Comparison of ENCODE assay signal across 10 mouse cellular contexts in the genomic region with DNA sequence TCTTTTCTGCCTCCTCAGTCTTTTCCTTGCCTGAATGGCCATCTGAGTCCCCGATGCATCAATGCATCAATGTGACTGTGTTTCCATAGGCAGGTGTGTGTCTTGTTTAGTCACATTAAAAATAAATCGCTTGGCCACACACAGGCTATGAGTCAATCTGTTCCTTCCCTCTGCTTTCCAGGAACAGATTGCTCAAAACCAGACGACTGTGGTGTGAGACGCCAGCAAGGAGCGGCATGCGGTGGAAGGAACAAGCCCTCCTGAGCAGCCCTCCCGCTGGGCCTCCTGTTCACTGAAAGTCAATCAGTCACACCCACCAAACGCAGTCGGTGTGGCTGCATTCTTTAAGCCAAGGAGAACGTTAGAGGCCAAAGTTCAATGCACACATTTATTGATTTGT. TPM values are rescaled to one million over a fixed set of nuclear protein-coding genes. Genes with fewer than 3 reads are reported as not detected.
DNase-seq lines count a peak whose midpoint lies in the region; ATAC-seq and TF ChIP-seq lines count a peak whose summit lies in the region.
"Had no signal": no experiment of that assay in that cellular context is flagged by ENCODE, and none has a peak within 500 bp of the region (broad histone marks: within the 10 kb centered on the region; RNA-seq: fewer than 3 reads in every experiment).

No protein-coding gene starts in this region.

- H3K4me3 ChIP-seq in forebrain, embryonic 15.5 days: no peak overlapping the region
- H3K4me3 ChIP-seq in forebrain, embryonic 10.5 days: no peak overlapping the region
- no peak overlapping the region for H3K4me3 ChIP-seq in ES-E14 (ENCODE audit: insufficient read depth in 1 of 2, low read depth in 1 of 2, low read length in 2 of 2, poor library complexity in 1 of 2, severe bottlenecking in 1 of 2)
- no peak overlapping the region for H3K4me3 ChIP-seq in embryonic facial prominence, embryonic 11.5 days (ENCODE audit: low read depth, low read length)
- no peak overlapping the region for H3K4me3 ChIP-seq in heart, embryonic 11.5 days (ENCODE audit: low read depth, low read length)
- H3K4me3 ChIP-seq: embryonic facial prominence, embryonic 12.5 days; myocyte had no signal

- 12% methylated on average over 10 of the region's 10 CpGs for WGBS in forebrain, embryonic 15.5 days
- WGBS in forebrain, embryonic 10.5 days: 15% methylated on average over 10 of the region's 10 CpGs
- 21% methylated on average over 10 of the region's 10 CpGs for WGBS in embryonic facial prominence, embryonic 11.5 days
- WGBS in heart, embryonic 11.5 days (ENCODE audit: insufficient replicate concordance): 17% methylated on average over 10 of the region's 10 CpGs

- peaks cover 10% of the 10 kb centered on the region for H3K4me1 ChIP-seq in forebrain, embryonic 15.5 days
- peaks cover 22% of the 10 kb centered on the region for H3K4me1 ChIP-seq in forebrain, embryonic 10.5 days
- peaks cover 11 to 21% of the 10 kb centered on the region in 2 experiments for H3K4me1 ChIP-seq in ES-E14 (ENCODE audit: control insufficient read depth in 2 of 2, insufficient read depth in 2 of 2, low read length in 2 of 2, poor library complexity in 1 of 2)
- no peaks in the 10 kb centered on the region for H3K4me1 ChIP-seq in embryonic facial prominence, embryonic 11.5 days (ENCODE audit: control insufficient read depth, insufficient read depth, low read length)
- no peaks in the 10 kb centered on the region for H3K4me1 ChIP-seq in heart, embryonic 11.5 days (ENCODE audit: control insufficient read depth, insufficient read depth, low read length)
- H3K4me1 ChIP-seq: embryonic facial prominence, embryonic 12.5 days had no signal

- no peak for DNase-seq in forebrain, embryonic 10.5 days (ENCODE audit: extremely low spot score, low spot score)
- DNase-seq in ES-E14 (ENCODE audit: low read depth, low spot score): peak; percentile 74
- peak; percentile 8 for DNase-seq in embryonic facial prominence, embryonic 11.5 days (ENCODE audit: low spot score)
- peak; percentile 93 for DNase-seq in left cerebral cortex, postnatal 4 days
- no peak for DNase-seq in heart, postnatal 25 days (ENCODE audit: low spot score)
- DNase-seq in ovary, adult 18-20 months (ENCODE audit: low spot score): no peak

- 0 out of 2 replicates have a peak, but pooled peaks have one; percentile 41 for ATAC-seq in forebrain, embryonic 15.5 days (replicated peaks)
- ATAC-seq in embryonic facial prominence, embryonic 11.5 days (replicated peaks; ENCODE audit: insufficient number of reproducible peaks, low FRiP score, low TSS enrichment, low read depth): no peak
- no peak for ATAC-seq in heart, embryonic 11.5 days (replicated peaks; ENCODE audit: insufficient number of reproducible peaks, low FRiP score, low TSS enrichment)

- H3K9me3 ChIP-seq in forebrain, embryonic 15.5 days: no peaks in the 10 kb centered on the region
- no peaks in the 10 kb centered on the region for H3K9me3 ChIP-seq in forebrain, embryonic 10.5 days
- H3K9me3 ChIP-seq in ES-E14 (ENCODE audit: control insufficient read depth, insufficient read depth, low read depth, low read length): no peaks in the 10 kb centered on the region
- no peaks in the 10 kb centered on the region for H3K9me3 ChIP-seq in embryonic facial prominence, embryonic 11.5 days (replicated peaks; ENCODE audit: control insufficient read depth, low read length)
- H3K9me3 ChIP-seq in heart, embryonic 11.5 days (replicated peaks; ENCODE audit: control insufficient read depth, low read length): no peaks in the 10 kb centered on the region
- H3K9me3 ChIP-seq: embryonic facial prominence, embryonic 12.5 days had no signal

- H3K9ac ChIP-seq in forebrain, embryonic 15.5 days (replicated peaks): no peak overlapping the region
- no peak overlapping the region for H3K9ac ChIP-seq in ES-E14 (ENCODE audit: insufficient read depth, low read depth, low read length, poor library complexity, severe bottlenecking)
- H3K9ac ChIP-seq in embryonic facial prominence, embryonic 11.5 days (replicated peaks; ENCODE audit: low read length): no peak overlapping the region
- no peak overlapping the region for H3K9ac ChIP-seq in heart, embryonic 11.5 days (ENCODE audit: low read depth, low read length)
- H3K9ac ChIP-seq: embryonic facial prominence, embryonic 12.5 days had no signal

- intact Hi-C loops in left cerebral cortex, postnatal 4 days (cut with DNase I): no loop called here
- intact Hi-C loops in heart, postnatal 25 days (cut with DNase I): no loop called here

- peak overlapping the region; percentile 43 for H3K27ac ChIP-seq in forebrain, embryonic 15.5 days (replicated peaks)
- no peak overlapping the region for H3K27ac ChIP-seq in forebrain, embryonic 10.5 days
- peak overlapping the region; percentile 72; the same call in 1 of the 2 replicates for H3K27ac ChIP-seq in ES-E14 (ENCODE audit: insufficient read depth, low read depth, low read length, poor library complexity, severe bottlenecking)
- no peak overlapping the region for H3K27ac ChIP-seq in embryonic facial prominence, embryonic 11.5 days (replicated peaks; ENCODE audit: low read depth, low read length)
- no peak overlapping the region for H3K27ac ChIP-seq in heart, embryonic 11.5 days (ENCODE audit: low read depth, low read length)
- H3K27ac ChIP-seq: embryonic facial prominence, embryonic 12.5 days had no signal

- no peak overlapping the region for H3K4me2 ChIP-seq in forebrain, embryonic 15.5 days (replicated peaks)
- no peak overlapping the region for H3K4me2 ChIP-seq in embryonic facial prominence, embryonic 11.5 days (ENCODE audit: low read depth, low read length)
- no peak overlapping the region for H3K4me2 ChIP-seq in heart, embryonic 11.5 days
- H3K4me2 ChIP-seq: embryonic facial prominence, embryonic 12.5 days had no signal

- in situ Hi-C loops in ES-E14 (cut with MboI; ENCODE audit: low sequenced_read_pairs in 2 of 2, unreplicated experiment in 2 of 2): no loop called here

- H3K27me3 ChIP-seq in forebrain, embryonic 15.5 days: no peaks in the 10 kb centered on the region; the same call in 1 of the 2 replicates
- 0 out of 2 replicates have a peak, but pooled peaks cover 3% of the 10 kb centered on the region for H3K27me3 ChIP-seq in forebrain, embryonic 10.5 days (ENCODE audit: poor library complexity, severe bottlenecking)
- H3K27me3 ChIP-seq in embryonic facial prominence, embryonic 11.5 days (ENCODE audit: control insufficient read depth, insufficient read depth, low read length): no peaks in the 10 kb centered on the region
- H3K27me3 ChIP-seq in heart, embryonic 11.5 days (ENCODE audit: control insufficient read depth, insufficient read depth, low read length): no peaks in the 10 kb centered on the region
- H3K27me3 ChIP-seq: embryonic facial prominence, embryonic 12.5 days had no signal

- H3K36me3 ChIP-seq in forebrain, embryonic 15.5 days: no peaks in the 10 kb centered on the region
- no peaks in the 10 kb centered on the region for H3K36me3 ChIP-seq in forebrain, embryonic 10.5 days (replicated peaks)
- no peaks in the 10 kb centered on the region for H3K36me3 ChIP-seq in ES-E14 (ENCODE audit: control insufficient read depth, insufficient read depth, low read length, poor library complexity, severe bottlenecking)
- no peaks in the 10 kb centered on the region for H3K36me3 ChIP-seq in embryonic facial prominence, embryonic 11.5 days (replicated peaks; ENCODE audit: control insufficient read depth, insufficient read depth, low read depth, low read length)
- no peaks in the 10 kb centered on the region for H3K36me3 ChIP-seq in heart, embryonic 11.5 days (ENCODE audit: control insufficient read depth, insufficient read depth, low read length)
- H3K36me3 ChIP-seq: embryonic facial prominence, embryonic 12.5 days had no signal

TF ChIP-seq in ES-E14, 5 proteins besides CTCF, POLR2A, EP300 and RAD21:
- TF ChIP-seq ZNF384 (IDR thresholded peaks at IDR 0.05; ENCODE audit: low read depth, low read length) (no peak), HCFC1 (IDR thresholded peaks at IDR 0.05; ENCODE audit: borderline replicate concordance, insufficient read depth, low read length) (no peak), CHD2 (IDR thresholded peaks at IDR 0.05; ENCODE audit: low read depth, low read length) (no peak), MAFK (IDR thresholded peaks at IDR 0.05; ENCODE audit: insufficient read depth, low read depth, low read length) (no peak), ZC3H11A (IDR thresholded peaks at IDR 0.05; ENCODE audit: borderline replicate concordance, low read depth, low read length) (no peak)

RNA-seq across cellular contexts. Expression of a gene that starts 59.5 kb away (rescaled TPM):
- polyA plus RNA-seq in forebrain, embryonic 15.5 days (2015; fragmentation: Nextera tagmentation; extraction: Ambion mirVana): not detected in 2 replicates
- 0.05 TPM in 1 of 2 replicates, not detected in the other for polyA plus RNA-seq in forebrain, embryonic 10.5 days (2016; fragmentation: Nextera tagmentation; extraction: Ambion mirVana)
- 2.1 and 2.5 TPM in 2 replicates for total RNA-seq in ES-E14 (2012; rRNA removed)
- not detected in 2 replicates for polyA plus RNA-seq in embryonic facial prominence, embryonic 11.5 days (2014; fragmentation: Nextera tagmentation; extraction: Ambion mirVana)
- total RNA-seq in left cerebral cortex, postnatal 4 days (2021): not detected
- total RNA-seq in heart, postnatal 25 days (2021): not detected
- not detected in 2 replicates for polyA plus RNA-seq in heart, embryonic 11.5 days (2014; fragmentation: Nextera tagmentation; extraction: Ambion mirVana)
- polyA plus RNA-seq: embryonic facial prominence, embryonic 12.5 days; myocyte had no signal

Comparison
In these comparisons a context has a peak if more than half of its experiments do, and no peak if none do; other contexts are left out.
1. H3K27ac ChIP-seq: peak in forebrain, embryonic 15.5 days (single experiment) and ES-E14 (single experiment); none in forebrain, embryonic 10.5 days (single experiment), embryonic facial prominence, embryonic 11.5 days (single experiment) and heart, embryonic 11.5 days (single experiment).
2. DNase-seq: peak in ES-E14 (single experiment), embryonic facial prominence, embryonic 11.5 days (single experiment) and left cerebral cortex, postnatal 4 days (single experiment); none in forebrain, embryonic 10.5 days (single experiment), heart, postnatal 25 days (single experiment) and ovary, adult 18-20 months (single experiment).